ENCODE assay signal across 8 mouse cellular contexts in genomic region chr8:104250439-104251367, GRCm38 (mm10). TPM values are rescaled to one million over a fixed set of nuclear protein-coding genes. Genes with fewer than 3 reads are reported as not detected.
DNase-seq lines count a peak whose midpoint lies in the region; ATAC-seq and TF ChIP-seq lines count a peak whose summit lies in the region.

TSS of gene Cklf (plus strand) at chr8:104250861.

- no peak for TF ChIP-seq EP300 in CH12.LX (IDR thresholded peaks at IDR 0.05; ENCODE audit: low read length)
- no peak for TF ChIP-seq EP300 in liver, postnatal 0 days (IDR thresholded peaks at IDR 0.05; ENCODE audit: low read depth)

- TF ChIP-seq CTCF in CH12.LX (conservative IDR thresholded peaks at IDR 0.05 in 1 of 2, IDR thresholded peaks at IDR 0.05 in 1 of 2; ENCODE audit: low read depth in 2 of 2, low read length in 2 of 2), result peak in 1 of 2 experiments; percentile 35; a peak in 2 of 4 replicates
- TF ChIP-seq CTCF in liver, postnatal 0 days (IDR thresholded peaks at IDR 0.05; ENCODE audit: low read depth), result peak; percentile 47

- peaks cover 2% of the 10 kb centered on the region; the same call in 1 of the 2 replicates for H3K79me2 ChIP-seq in CH12.LX (replicated peaks; ENCODE audit: control insufficient read depth, extremely low read depth, insufficient read depth, poor library complexity, severe bottlenecking)

- no peak for TF ChIP-seq RAD21 in CH12.LX (IDR thresholded peaks at IDR 0.05; ENCODE audit: low read depth, low read length)

- in situ Hi-C loops in CH12.LX (cut with MboI; ENCODE audit: low pct_ligation_motif_present, low pct_unique_long_range_greater_than_20kb, low sequenced_read_pairs), result no loop called here

- H3K4me2 ChIP-seq in CH12.LX (ENCODE audit: insufficient read depth, low read depth, poor library complexity, severe bottlenecking), result peak within 1 kb of the TSS; percentile 62
- H3K4me2 ChIP-seq in forebrain, embryonic 11.5 days (ENCODE audit: low read depth, low read length, severe bottlenecking), result peak within 1 kb of the TSS; percentile 81
- peak within 1 kb of the TSS; percentile 70 for H3K4me2 ChIP-seq in heart, embryonic 16.5 days (ENCODE audit: low read depth, low read length)
- H3K4me2 ChIP-seq in liver, postnatal 0 days (ENCODE audit: low read depth, low read length), result peak within 1 kb of the TSS; percentile 93
- H3K4me2 ChIP-seq in neural tube, embryonic 14.5 days (ENCODE audit: low read depth, low read length), result peak within 1 kb of the TSS; percentile 66

- dilution Hi-C loops in CH12.LX (cut with MboI; ENCODE audit: extremely low pct_ligation_motif_present, extremely low pct_unique_long_range_greater_than_20kb, low sequenced_read_pairs), result no loop called here

- peak; percentile 91 for DNase-seq in CH12.LX (ENCODE audit: extremely low read depth)
- peak; percentile 76 for DNase-seq in c-Kit-positive CD71-negative TER-119-negative erythroid progenitor cells, embryonic 14.5 days (ENCODE audit: low read depth)
- peak; percentile 93 for DNase-seq in forebrain, embryonic 11.5 days (ENCODE audit: low spot score)
- peak; percentile 92 to 95 for DNase-seq in kidney, postnatal 36 days
- DNase-seq in liver, postnatal 0 days, result peak; percentile 92
- peak; percentile 87 for DNase-seq in testis, postnatal 10 days (ENCODE audit: low spot score)

- ATAC-seq in forebrain, embryonic 11.5 days (replicated peaks; ENCODE audit: low FRiP score), result peak; percentile 85
- ATAC-seq in heart, embryonic 16.5 days (replicated peaks; ENCODE audit: extremely low read depth, insufficient read depth, low FRiP score), result peak; percentile 83
- peak; percentile 78 for ATAC-seq in liver, postnatal 0 days
- peak; percentile 81 for ATAC-seq in neural tube, embryonic 14.5 days (ENCODE audit: low read depth)

- H3K4me3 ChIP-seq in CH12.LX (replicated peaks in 1 of 3; ENCODE audit: low read depth in 2 of 3, low read length in 2 of 3, poor library complexity in 1 of 3), result peak within 1 kb of the TSS; percentile 82 to 95 (median 94)
- H3K4me3 ChIP-seq in forebrain, embryonic 11.5 days (ENCODE audit: low read depth, low read length), result peak within 1 kb of the TSS; percentile 58
- peak within 1 kb of the TSS; percentile 88 for H3K4me3 ChIP-seq in heart, embryonic 16.5 days (ENCODE audit: low read length)
- H3K4me3 ChIP-seq in liver, postnatal 0 days (ENCODE audit: low read depth, low read length), result peak within 1 kb of the TSS; percentile 79
- peak within 1 kb of the TSS; percentile 55 for H3K4me3 ChIP-seq in neural tube, embryonic 14.5 days (ENCODE audit: low read depth, low read length)

- H3K9me3 ChIP-seq in CH12.LX (replicated peaks; ENCODE audit: low read length), result no peaks in the 10 kb centered on the region
- no peaks in the 10 kb centered on the region for H3K9me3 ChIP-seq in forebrain, embryonic 11.5 days (ENCODE audit: control insufficient read depth, low read length)
- no peaks in the 10 kb centered on the region for H3K9me3 ChIP-seq in heart, embryonic 16.5 days (replicated peaks; ENCODE audit: control insufficient read depth, low read length)
- no peaks in the 10 kb centered on the region for H3K9me3 ChIP-seq in liver, postnatal 0 days (ENCODE audit: low read length)
- H3K9me3 ChIP-seq in neural tube, embryonic 14.5 days (ENCODE audit: control insufficient read depth, low read length), result no peaks in the 10 kb centered on the region

- peak within 1 kb of the TSS; percentile 91 for H3K27ac ChIP-seq in CH12.LX (ENCODE audit: insufficient read depth, low read depth)
- peak within 1 kb of the TSS; percentile 62 for H3K27ac ChIP-seq in forebrain, embryonic 11.5 days (ENCODE audit: low read depth, low read length)
- H3K27ac ChIP-seq in heart, embryonic 16.5 days (ENCODE audit: low read length), result peak within 1 kb of the TSS; percentile 81
- peak within 1 kb of the TSS; percentile 84 for H3K27ac ChIP-seq in liver, postnatal 0 days (ENCODE audit: low read depth)
- H3K27ac ChIP-seq in neural tube, embryonic 14.5 days (ENCODE audit: low read depth, low read length), result 0 out of 2 replicates have a peak within 1 kb of the TSS, but pooled peaks have one; percentile 48

- peak; percentile 96 for TF ChIP-seq POLR2A in CH12.LX (IDR thresholded peaks at IDR 0.05; ENCODE audit: low read depth, low read length)

- no peaks in the 10 kb centered on the region for H3K27me3 ChIP-seq in CH12.LX (replicated peaks)
- H3K27me3 ChIP-seq in forebrain, embryonic 11.5 days (ENCODE audit: control insufficient read depth, insufficient read depth, low read length), result no peaks in the 10 kb centered on the region
- no peaks in the 10 kb centered on the region for H3K27me3 ChIP-seq in heart, embryonic 16.5 days (ENCODE audit: control insufficient read depth, insufficient read depth, low read length)
- no peaks in the 10 kb centered on the region for H3K27me3 ChIP-seq in liver, postnatal 0 days (ENCODE audit: insufficient read depth, low read length)
- 0 out of 2 replicates have a peak, but pooled peaks cover 3% of the 10 kb centered on the region for H3K27me3 ChIP-seq in neural tube, embryonic 14.5 days (ENCODE audit: control insufficient read depth, insufficient read depth, low read length)

- WGBS in forebrain, embryonic 11.5 days, result 4% methylated on average over 41 of the region's 41 CpGs
- 4% methylated on average over 41 of the region's 41 CpGs for WGBS in heart, embryonic 16.5 days
- WGBS in liver, postnatal 0 days (ENCODE audit: insufficient replicate concordance), result 4% methylated on average over 41 of the region's 41 CpGs
- WGBS in neural tube, embryonic 14.5 days, result 4% methylated on average over 41 of the region's 41 CpGs

- peaks cover 7 to 46% of the 10 kb centered on the region in 2 experiments for H3K4me1 ChIP-seq in CH12.LX (ENCODE audit: control insufficient read depth in 1 of 2, insufficient read depth in 2 of 2)
- peaks cover 9% of the 10 kb centered on the region for H3K4me1 ChIP-seq in forebrain, embryonic 11.5 days (replicated peaks; ENCODE audit: control insufficient read depth, insufficient read depth, low read length)
- H3K4me1 ChIP-seq in heart, embryonic 16.5 days (ENCODE audit: control insufficient read depth, insufficient read depth, low read length), result peaks cover 13% of the 10 kb centered on the region
- H3K4me1 ChIP-seq in liver, postnatal 0 days (ENCODE audit: insufficient read depth), result peaks cover 17% of the 10 kb centered on the region
- peaks cover 8% of the 10 kb centered on the region; the same call in 1 of the 2 replicates for H3K4me1 ChIP-seq in neural tube, embryonic 14.5 days (ENCODE audit: control insufficient read depth, insufficient read depth, low read length)

- peak within 1 kb of the TSS; percentile 94 for H3K9ac ChIP-seq in CH12.LX (ENCODE audit: insufficient read depth, low read depth)
- H3K9ac ChIP-seq in forebrain, embryonic 11.5 days (ENCODE audit: low read length), result peak within 1 kb of the TSS; percentile 74
- H3K9ac ChIP-seq in heart, embryonic 16.5 days (ENCODE audit: low read length), result peak within 1 kb of the TSS; percentile 88
- H3K9ac ChIP-seq in liver, postnatal 0 days (replicated peaks), result peak within 1 kb of the TSS; percentile 76
- peak within 1 kb of the TSS; percentile 47 for H3K9ac ChIP-seq in neural tube, embryonic 14.5 days (replicated peaks; ENCODE audit: low read depth, low read length)

- H3K36me3 ChIP-seq in CH12.LX (replicated peaks in 1 of 2; ENCODE audit: control insufficient read depth in 1 of 2, insufficient read depth in 1 of 2, low read length in 1 of 2), result peaks cover 0 to 14% of the 10 kb centered on the region in 2 experiments
- H3K36me3 ChIP-seq in forebrain, embryonic 11.5 days (ENCODE audit: control insufficient read depth, insufficient read depth, low read length), result no peaks in the 10 kb centered on the region
- H3K36me3 ChIP-seq in heart, embryonic 16.5 days (ENCODE audit: control insufficient read depth, insufficient read depth), result no peaks in the 10 kb centered on the region
- no peaks in the 10 kb centered on the region for H3K36me3 ChIP-seq in liver, postnatal 0 days (replicated peaks; ENCODE audit: insufficient read depth, low read length)
- no peaks in the 10 kb centered on the region for H3K36me3 ChIP-seq in neural tube, embryonic 14.5 days (ENCODE audit: control insufficient read depth, insufficient read depth, low read length)

TF ChIP-seq in CH12.LX, 34 proteins besides CTCF, POLR2A, EP300 and RAD21 (continues in another document):
- TF ChIP-seq JUND (conservative IDR thresholded peaks at IDR 0.05; ENCODE audit: low read depth, low read length) (no peak), IRF4 (IDR thresholded peaks at IDR 0.05; ENCODE audit: low read depth, low read length) (peak; percentile 10; the same call in 1 of the 2 replicates), ZKSCAN1 (IDR thresholded peaks at IDR 0.05; ENCODE audit: borderline replicate concordance, low read depth, low read length) (no peak), USF1 (IDR thresholded peaks at IDR 0.05; ENCODE audit: low read depth, low read length) (no peak), MYC (IDR thresholded peaks at IDR 0.05; ENCODE audit: low read depth, low read length) (peak; percentile 50), ELF1 (IDR thresholded peaks at IDR 0.05; ENCODE audit: low read depth, low read length) (no peak; the same call in 1 of the 2 replicates), MAFK (IDR thresholded peaks at IDR 0.05; ENCODE audit: insufficient replicate concordance, low read length) (no peak), POLR2AphosphoS2 (IDR thresholded peaks at IDR 0.05; ENCODE audit: low read depth, low read length) (peak; percentile 70; the same call in 1 of the 2 replicates), JUN (IDR thresholded peaks at IDR 0.05; ENCODE audit: insufficient read depth, low read depth, low read length) (no peak), KAT2A (IDR thresholded peaks at IDR 0.05; ENCODE audit: insufficient replicate concordance, low read length) (no peak), TCF12 (IDR thresholded peaks at IDR 0.05; ENCODE audit: low read depth, low read length) (peak; percentile 93), ETS1 (conservative IDR thresholded peaks at IDR 0.05; ENCODE audit: low read depth, low read length) (no peak), SIN3A (IDR thresholded peaks at IDR 0.05; ENCODE audit: low read length) (peak; percentile 79), E2F4 (IDR thresholded peaks at IDR 0.05; ENCODE audit: insufficient replicate concordance, low read depth, low read length) (peak; percentile 50; the same call in 1 of the 2 replicates), PAX5 (IDR thresholded peaks at IDR 0.05; ENCODE audit: low read length) (no peak), ZC3H11A (IDR thresholded peaks at IDR 0.05; ENCODE audit: low read depth, low read length) (no peak)

RNA-seq across cellular contexts. Expression of gene Cklf, which starts in this region (rescaled TPM):
- total RNA-seq in CH12.LX (2012; rRNA removed) (20.7 and 25.3 TPM in 2 replicates), CH12.LX (2014; rRNA removed) (35.2 and 38.8 TPM in 2 replicates)
- 25.0 and 29.7 TPM in 2 replicates for polyA plus RNA-seq in CH12.LX (2012; ENCODE audit: insufficient read length, low read depth)
- 43.3 and 44.3 TPM in 2 replicates for polyA plus RNA-seq in forebrain, embryonic 11.5 days (2014; fragmentation: Nextera tagmentation; extraction: Ambion mirVana)
- polyA plus RNA-seq in heart, embryonic 16.5 days (2015; fragmentation: Nextera tagmentation; extraction: Ambion mirVana), result 24.9 and 27.2 TPM in 2 replicates
- polyA plus RNA-seq in liver, postnatal 0 days (2015; fragmentation: Nextera tagmentation; extraction: Ambion mirVana), result 16.7 and 17.3 TPM in 2 replicates
- polyA plus RNA-seq in neural tube, embryonic 14.5 days (2014; fragmentation: Nextera tagmentation; extraction: Ambion mirVana), result 30.1 and 31.1 TPM in 2 replicates

Comparison
In these comparisons a context has a peak if more than half of its experiments do, and no peak if none do; other contexts are left out.
1. Peak in every context shown above with its lines: DNase-seq, ATAC-seq, H3K4me3 ChIP-seq and H3K27ac ChIP-seq.